Mouse (Mus musculus): Measurements from ENCODE around the gene Micu2.
A peak's percentile ranks its signal among the peaks of the same experiment; 100 is the strongest.
"Not testable (repeated sequence)": the region's sequence is repeated elsewhere in the genome, so short reads cannot be mapped to it uniquely, and the experiment has no call there.

Micu2 gene

GRCm38 (mm10) chr14:57961861-57962260 lies 37.2 kb downstream of the Micu2 start:
- peak; percentile 51 for DNase-seq (ENCODE audit: low read depth, low spot score)

DNA sequence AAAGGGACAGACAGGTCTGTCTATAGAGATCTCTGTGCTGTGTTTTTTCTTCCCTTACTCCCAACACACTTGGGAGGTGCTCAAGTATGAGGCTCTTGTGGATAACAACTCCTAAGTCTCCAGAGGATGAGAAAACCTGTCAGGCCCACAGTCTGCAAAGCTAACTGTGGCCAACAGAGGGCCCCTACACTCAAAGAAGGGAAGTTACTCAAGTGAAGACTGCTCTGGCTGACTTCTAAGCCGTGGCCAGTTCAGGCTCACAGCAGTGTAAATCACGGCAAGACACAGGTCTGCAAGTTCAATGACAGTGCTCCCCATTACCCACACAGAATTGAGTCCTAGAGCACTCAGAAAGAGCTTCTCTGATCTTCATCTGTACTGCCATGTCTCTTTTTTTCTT lies 48.0 kb downstream of the Micu2 start:
- peak; percentile 53 for DNase-seq (ENCODE audit: low read depth, low spot score)

GRCm38 (mm10) chr14:57945834-57946233 lies 53.2 kb downstream of the Micu2 start:
- no peak for DNase-seq (ENCODE audit: low read depth, low spot score)

DNA sequence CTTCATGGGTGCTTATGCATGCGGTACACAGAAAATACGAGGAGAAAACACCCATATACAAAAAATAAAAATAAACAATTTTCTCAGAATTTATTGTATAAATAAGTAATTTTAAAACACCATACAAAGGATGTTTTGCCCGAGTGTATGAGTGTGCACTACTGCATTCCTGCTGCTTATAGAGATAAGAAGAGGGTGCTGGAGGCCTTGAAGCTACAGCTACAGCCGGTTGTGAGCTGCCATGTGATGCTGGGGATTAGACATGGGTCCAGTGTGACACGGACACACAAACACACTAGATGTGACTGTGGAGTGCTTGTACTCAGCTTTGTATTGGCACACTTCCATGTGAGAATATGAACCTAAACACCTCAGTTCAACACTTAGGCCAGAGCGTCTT lies 61.8 kb downstream of the Micu2 start:
- DNase-seq (ENCODE audit: low read depth, low spot score): no peak

DNA sequence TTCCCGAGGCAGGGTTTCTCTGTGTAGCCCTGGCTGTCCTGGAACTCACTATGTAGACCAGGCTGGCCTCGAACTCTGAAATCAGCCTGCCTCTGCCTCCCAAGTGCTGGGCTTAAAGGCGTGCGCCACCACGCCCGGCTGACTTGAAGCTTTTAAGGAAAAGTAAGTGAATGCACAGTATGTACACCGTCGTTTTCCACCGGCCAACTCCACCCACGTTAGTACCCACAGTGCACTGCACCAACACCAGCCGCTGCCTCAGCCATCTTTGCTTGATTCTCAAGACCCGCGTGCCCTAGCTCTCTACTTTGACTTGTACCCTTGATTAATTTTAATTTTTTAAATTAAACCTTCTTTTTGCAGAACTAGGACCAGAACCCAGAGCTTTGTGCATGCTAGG lies 64.4 kb downstream of the Micu2 start:
- DNase-seq (ENCODE audit: low read depth, low spot score): peak; percentile 82

GRCm38 (mm10) chr14:57933608-57934007 lies 65.5 kb downstream of the Micu2 start:
- DNase-seq (ENCODE audit: low read depth, low spot score): no peak

GRCm38 (mm10) chr14:57932881-57933443 lies 66.1 kb downstream of the Micu2 start:
- no peak for DNase-seq (ENCODE audit: low read depth, low spot score)

DNA sequence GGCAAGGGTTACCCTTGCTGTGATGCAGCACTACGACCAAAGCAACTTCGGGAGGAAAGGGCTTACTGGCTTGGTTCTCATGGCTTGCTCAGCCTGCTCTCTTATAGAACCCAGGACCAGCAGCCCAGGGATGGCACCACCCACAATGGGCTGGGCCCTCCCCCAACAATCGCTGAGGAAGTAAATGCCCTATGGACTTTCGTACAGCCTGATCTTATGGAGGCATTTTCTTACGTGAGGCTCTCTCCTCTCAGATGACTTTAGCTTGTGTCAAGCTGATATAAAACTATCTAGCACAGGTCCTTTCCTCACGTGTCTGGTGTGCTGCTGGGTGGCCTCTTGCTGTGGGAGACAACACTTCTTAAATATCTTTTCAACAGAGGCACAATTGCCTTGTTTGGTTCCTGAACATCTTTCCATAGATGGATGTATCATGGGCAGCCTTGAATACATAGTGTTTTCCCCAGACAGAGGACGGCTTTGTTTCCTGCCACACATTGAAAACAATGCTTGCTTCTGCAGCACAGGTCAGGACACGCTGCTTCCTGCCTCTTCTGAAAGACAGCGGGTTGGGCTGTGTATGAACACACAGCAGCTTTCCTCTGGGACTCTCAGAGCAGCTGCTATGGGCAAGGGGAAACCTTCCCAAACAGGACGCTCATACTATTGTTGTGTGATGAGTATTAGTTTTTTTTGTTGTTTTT lies 77.5 kb downstream of the Micu2 start:
- peak; percentile 27 for DNase-seq (ENCODE audit: low read depth, low spot score)

DNA sequence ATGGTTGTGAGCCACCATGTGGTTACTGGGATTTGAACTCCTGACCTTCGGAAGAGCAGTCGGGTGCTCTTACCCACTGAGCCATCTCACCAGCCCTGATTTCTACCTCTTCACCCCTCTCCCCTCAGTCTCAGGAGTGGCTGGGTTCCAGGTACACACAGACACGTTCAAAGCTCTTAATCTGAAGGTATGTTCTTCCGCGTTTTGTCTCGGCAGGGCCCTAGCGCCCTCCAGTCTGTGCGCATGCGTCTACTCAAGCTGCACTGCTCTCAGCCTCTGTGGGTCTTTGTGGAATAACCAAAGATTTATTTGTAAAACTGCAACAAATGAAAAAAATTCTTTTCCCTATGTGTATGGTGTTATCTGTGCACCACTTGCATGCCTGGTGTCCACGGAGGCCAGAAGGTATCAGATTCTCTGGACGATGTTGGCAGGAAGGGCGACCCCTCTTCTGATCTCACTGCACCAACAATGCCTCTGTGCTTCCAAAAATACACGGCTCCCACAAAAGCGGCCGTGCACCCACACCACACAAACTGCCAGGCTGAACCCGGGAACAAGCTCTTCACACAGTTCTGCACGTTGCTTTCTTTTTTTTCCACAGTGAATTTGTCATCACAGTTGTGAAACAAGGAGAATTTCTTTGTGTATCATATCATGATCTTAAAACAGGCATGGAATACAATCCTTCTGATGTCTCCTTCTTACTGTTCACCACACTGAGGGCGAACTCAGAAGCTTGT lies 78.3 kb downstream of the Micu2 start:
- DNase-seq (ENCODE audit: low read depth, low spot score): peak; percentile 84

- DNase-seq (ENCODE audit: low read depth, low spot score): no peak
These were observed 79.8 kb downstream of the Micu2 start for GRCm38 (mm10) chr14:57919148-57919875.

GRCm38 (mm10) chr14:57915341-57915740 lies 83.7 kb downstream of the Micu2 start:
- peak; percentile 89 for DNase-seq (ENCODE audit: low read depth, low spot score)

DNA sequence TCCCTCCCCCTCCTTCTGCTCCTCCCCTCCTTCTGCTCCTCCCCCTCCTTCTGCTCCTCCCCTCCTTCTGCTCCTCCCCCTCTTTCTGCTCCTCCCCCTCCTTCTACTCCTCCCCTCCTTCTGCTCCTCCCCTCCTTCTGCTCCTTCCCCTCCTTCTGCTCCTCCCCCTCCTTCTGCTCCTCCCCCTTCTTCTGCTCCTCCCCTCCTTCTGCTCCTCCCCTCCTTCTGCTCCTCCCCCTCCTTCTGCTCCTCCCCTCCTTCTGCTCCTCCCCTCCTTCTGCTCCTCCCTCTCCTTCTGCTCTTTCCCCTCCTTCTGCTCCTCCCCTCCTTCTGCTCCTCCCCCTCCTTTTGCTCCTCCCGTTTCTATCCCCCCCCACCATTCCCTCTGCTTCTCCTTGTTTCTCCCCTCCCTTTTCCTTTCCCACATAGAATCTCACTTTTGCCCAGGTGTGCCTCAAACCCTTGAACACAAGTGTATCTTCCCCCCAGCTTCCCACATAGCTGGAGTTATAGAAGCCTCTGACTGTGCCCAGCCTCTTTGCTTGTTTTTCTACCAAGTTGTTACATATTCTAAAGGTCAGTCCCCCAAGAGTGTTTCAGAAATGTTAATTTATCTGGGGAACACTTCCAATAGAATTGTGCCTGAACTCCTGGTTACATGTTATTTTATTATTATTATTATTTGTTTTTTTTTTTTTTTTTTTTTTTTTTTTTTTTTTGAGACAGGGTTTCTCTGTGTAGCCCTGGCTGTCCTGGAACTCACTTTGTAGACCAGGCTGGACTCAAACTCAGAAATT lies 86.7 kb downstream of the Micu2 start:
- peak; percentile 75 for DNase-seq (ENCODE audit: low read depth, low spot score)

GRCm38 (mm10) chr14:57911787-57912186 lies 87.3 kb downstream of the Micu2 start:
- peak; percentile 68 for DNase-seq (ENCODE audit: low read depth, low spot score)

- no peak for DNase-seq (ENCODE audit: low read depth, low spot score)
These were observed 87.7 kb downstream of the Micu2 start for GRCm38 (mm10) chr14:57911316-57911715.

DNA sequence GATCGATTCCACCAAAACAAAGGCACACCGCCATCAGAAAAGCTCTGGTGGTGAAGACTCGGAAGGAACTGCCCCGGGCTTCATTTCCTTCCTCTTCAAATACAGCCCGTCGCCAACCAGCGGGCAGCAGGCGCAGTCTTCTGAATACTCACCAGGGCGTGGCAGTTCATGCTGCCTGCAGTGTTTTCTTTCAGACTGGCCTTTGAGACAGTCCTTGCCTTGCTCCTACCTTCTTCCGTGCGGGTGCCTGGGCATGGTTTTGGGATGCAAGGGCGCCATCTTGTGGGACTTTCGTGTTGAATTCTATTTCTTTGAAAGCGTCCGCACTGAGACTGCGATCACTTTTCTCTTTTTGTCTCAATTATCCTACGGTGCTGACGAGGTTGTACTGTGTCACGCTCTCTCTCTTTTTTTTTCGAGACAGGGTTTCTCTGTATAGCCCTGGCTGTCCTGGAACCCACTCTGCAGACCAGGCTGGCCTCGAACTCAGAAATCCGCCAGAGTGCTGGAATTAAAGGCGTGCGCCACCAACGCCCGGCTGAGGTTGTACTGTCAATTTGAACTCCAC lies 88.5 kb downstream of the Micu2 start:
- DNase-seq (ENCODE audit: low read depth, low spot score): peak; percentile 94

- no peak for DNase-seq (ENCODE audit: low read depth, low spot score)
These were observed 89.8 kb downstream of the Micu2 start for GRCm38 (mm10) chr14:57909297-57909696.

DNA sequence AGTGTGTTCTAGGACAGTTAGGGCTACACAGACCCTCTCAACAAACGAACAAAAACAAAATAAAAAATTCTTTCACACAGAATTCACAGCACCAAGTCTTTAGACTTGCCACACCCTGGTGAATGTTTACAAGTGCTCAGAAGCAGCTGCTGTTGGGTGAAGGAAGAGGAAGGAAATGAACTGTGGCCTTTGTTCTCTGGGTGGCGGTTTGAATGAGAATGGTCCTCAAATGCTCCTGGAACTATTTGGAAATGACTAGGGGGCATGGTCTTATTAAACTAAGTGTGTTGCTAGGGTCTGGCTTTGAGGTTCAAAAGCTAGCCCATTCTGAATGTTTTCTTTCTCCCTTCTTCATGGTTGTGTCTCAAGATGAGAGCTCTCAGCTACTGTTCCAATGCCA lies 90.6 kb downstream of the Micu2 start:
- peak; percentile 92 for DNase-seq (ENCODE audit: low read depth, low spot score)

DNA sequence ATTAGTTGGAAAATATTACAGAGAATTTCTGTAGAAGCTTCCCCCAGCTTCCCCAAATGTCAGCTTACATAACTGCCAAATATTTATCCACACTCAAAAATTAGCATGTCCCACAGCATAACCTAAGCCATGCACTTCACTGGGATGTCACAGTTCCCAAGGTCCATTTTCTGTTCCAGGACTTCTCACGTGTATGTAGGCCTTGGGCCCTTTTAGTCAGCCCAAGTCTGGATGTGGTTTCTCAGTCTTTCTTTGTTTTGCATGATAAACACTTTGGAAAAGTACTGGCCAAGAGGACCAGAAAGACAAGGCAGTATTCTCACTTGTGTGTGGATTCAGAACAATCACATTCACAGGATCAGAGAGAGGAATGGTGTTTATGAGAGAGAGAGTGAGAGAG lies 97.1 kb downstream of the Micu2 start:
- DNase-seq (ENCODE audit: low read depth, low spot score): no peak

- DNase-seq (ENCODE audit: low read depth, low spot score): peak; percentile 45
These were observed 102.2 kb downstream of the Micu2 start for GRCm38 (mm10) chr14:57896882-57897281.

DNA sequence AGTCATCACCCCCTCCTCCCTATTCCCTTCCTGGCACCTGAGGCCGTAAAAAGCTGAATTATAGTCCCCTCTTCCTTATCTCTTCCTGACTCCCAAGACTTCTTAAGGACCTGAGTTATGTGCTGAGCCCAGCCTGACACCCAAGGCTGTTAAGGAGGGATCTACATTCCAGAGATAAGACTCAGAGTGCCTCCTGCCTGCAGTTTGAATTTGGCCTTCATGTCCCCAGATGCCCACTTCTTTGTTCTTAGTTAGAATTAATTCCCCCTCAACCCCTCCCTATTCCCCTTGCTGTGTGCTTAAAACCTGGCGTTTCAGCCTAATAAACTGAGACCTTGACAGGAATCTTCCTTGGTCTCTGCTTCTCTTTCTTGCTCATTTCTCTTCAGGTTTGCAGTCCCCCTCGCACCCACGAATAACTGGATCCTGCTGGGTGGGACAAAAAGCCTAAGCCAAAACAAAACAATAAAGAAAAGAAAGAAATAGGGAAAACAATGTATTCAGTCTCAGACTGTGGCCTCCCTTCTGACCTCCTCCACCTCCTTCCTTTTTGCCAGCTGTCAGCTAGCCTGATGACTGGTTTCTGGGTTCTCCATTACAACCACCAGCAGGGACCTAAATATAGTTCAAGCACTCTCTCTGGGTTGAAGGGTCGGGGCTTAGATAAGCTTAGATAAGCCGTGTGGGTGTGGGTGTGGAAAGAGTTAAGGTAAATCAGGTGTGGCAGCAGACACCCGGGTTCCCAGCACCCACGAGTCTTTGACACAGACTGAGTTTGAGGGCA lies 102.8 kb downstream of the Micu2 start:
- DNase-seq (ENCODE audit: low read depth, low spot score): not testable (repeated sequence)

All from R1 (cell line).